ENCODE assay signal across 11 mouse cellular contexts in genomic region chr2:131502561-131502960, GRCm38 (mm10). TPM values are rescaled to one million over a fixed set of nuclear protein-coding genes. Genes with fewer than 3 reads are reported as not detected.
DNase-seq lines count a peak whose midpoint lies in the region; ATAC-seq and TF ChIP-seq lines count a peak whose summit lies in the region.
"Had no signal": no experiment of that assay in that cellular context is flagged by ENCODE, and none has a peak within 500 bp of the region (broad histone marks: within the 10 kb centered on the region; RNA-seq: fewer than 3 reads in every experiment).

No protein-coding gene starts in this region.

- H3K36me3 ChIP-seq in heart, embryonic 11.5 days (ENCODE audit: control insufficient read depth, insufficient read depth, low read length), result no peaks in the 10 kb centered on the region
- H3K36me3 ChIP-seq in lung, postnatal 0 days (ENCODE audit: insufficient read depth, low read length), result no peaks in the 10 kb centered on the region
- no peaks in the 10 kb centered on the region for H3K36me3 ChIP-seq in midbrain, postnatal 0 days (ENCODE audit: insufficient read depth, low read length)
- H3K36me3 ChIP-seq: kidney, embryonic 15.5 days had no signal

- TF ChIP-seq EP300 in lung, postnatal 0 days (IDR thresholded peaks at IDR 0.05), result no peak

- peaks cover 14% of the 10 kb centered on the region for H3K4me1 ChIP-seq in heart, embryonic 11.5 days (ENCODE audit: control insufficient read depth, insufficient read depth, low read length)
- H3K4me1 ChIP-seq in lung, postnatal 0 days (ENCODE audit: insufficient read depth, low read depth, low read length), result 0 out of 2 replicates have a peak, but pooled peaks cover 4% of the 10 kb centered on the region
- H3K4me1 ChIP-seq in midbrain, postnatal 0 days (ENCODE audit: insufficient read depth, low read length), result 0 out of 2 replicates have a peak, but pooled peaks cover 7% of the 10 kb centered on the region

- peak; percentile 95 for DNase-seq in heart, adult 11 months
- no peak for DNase-seq in lung, postnatal 0 days (ENCODE audit: low spot score)
- no peak for DNase-seq in lung, postnatal 4 days
- no peak for DNase-seq in midbrain, postnatal 0 days (ENCODE audit: low spot score)
- no peak for DNase-seq in spleen, postnatal 36 days (ENCODE audit: low spot score in 2 of 2)
- DNase-seq: cerebellum, postnatal 36 days; layer of hippocampus, postnatal 36 days; thymus, postnatal 25 days had no signal

- H3K9ac ChIP-seq in heart, embryonic 11.5 days (ENCODE audit: low read depth, low read length), result no peak overlapping the region
- no peak overlapping the region for H3K9ac ChIP-seq in lung, postnatal 0 days (replicated peaks; ENCODE audit: low read depth)
- no peak overlapping the region for H3K9ac ChIP-seq in midbrain, postnatal 0 days (replicated peaks; ENCODE audit: low read length, poor library complexity, severe bottlenecking)
- H3K9ac ChIP-seq: kidney, embryonic 15.5 days had no signal

- WGBS in heart, embryonic 11.5 days (ENCODE audit: insufficient replicate concordance), result 59% methylated on average over 5 of the region's 5 CpGs
- 58% methylated on average over 5 of the region's 5 CpGs for WGBS in lung, postnatal 0 days
- WGBS in midbrain, postnatal 0 days, result 70% methylated on average over 5 of the region's 5 CpGs

- no peak overlapping the region for H3K27ac ChIP-seq in heart, embryonic 11.5 days (ENCODE audit: low read depth, low read length)
- no peak overlapping the region for H3K27ac ChIP-seq in lung, postnatal 0 days (ENCODE audit: low read length)
- H3K27ac ChIP-seq in midbrain, postnatal 0 days (ENCODE audit: low read depth, low read length), result 0 out of 2 replicates have a peak overlapping the region, but pooled peaks have one; percentile 1
- H3K27ac ChIP-seq: kidney, embryonic 15.5 days had no signal

- no peaks in the 10 kb centered on the region; the same call in 1 of the 2 replicates for H3K27me3 ChIP-seq in heart, embryonic 11.5 days (ENCODE audit: control insufficient read depth, insufficient read depth, low read length)
- no peaks in the 10 kb centered on the region for H3K27me3 ChIP-seq in lung, postnatal 0 days (replicated peaks; ENCODE audit: insufficient read depth, low read length)
- H3K27me3 ChIP-seq in midbrain, postnatal 0 days (ENCODE audit: insufficient read depth, low read length), result no peaks in the 10 kb centered on the region
- H3K27me3 ChIP-seq: kidney, embryonic 15.5 days had no signal

- H3K4me3 ChIP-seq in heart, embryonic 11.5 days (ENCODE audit: low read depth, low read length), result no peak overlapping the region
- H3K4me3 ChIP-seq in lung, postnatal 0 days (ENCODE audit: low read depth, low read length), result no peak overlapping the region
- no peak overlapping the region for H3K4me3 ChIP-seq in midbrain, postnatal 0 days (ENCODE audit: low read depth, low read length)
- H3K4me3 ChIP-seq: kidney, embryonic 15.5 days had no signal

- ATAC-seq in heart, embryonic 11.5 days (replicated peaks; ENCODE audit: insufficient number of reproducible peaks, low FRiP score, low TSS enrichment), result no peak
- 0 out of 2 replicates have a peak, but pooled peaks have one; percentile 32 for ATAC-seq in lung, postnatal 0 days
- ATAC-seq in granulocyte monocyte progenitor cell, adult 5-6 weeks (replicated peaks; ENCODE audit: poor library complexity, severe bottlenecking), result peak; percentile 65
- no peak for ATAC-seq in midbrain, postnatal 0 days (ENCODE audit: low FRiP score)

- TF ChIP-seq CTCF in lung, postnatal 0 days (IDR thresholded peaks at IDR 0.05), result no peak
- TF ChIP-seq CTCF in midbrain, postnatal 0 days (IDR thresholded peaks at IDR 0.05), result no peak

- H3K4me2 ChIP-seq in heart, embryonic 11.5 days, result no peak overlapping the region
- H3K4me2 ChIP-seq in lung, postnatal 0 days (replicated peaks; ENCODE audit: low read depth, low read length), result no peak overlapping the region
- no peak overlapping the region for H3K4me2 ChIP-seq in midbrain, postnatal 0 days (ENCODE audit: low read depth, low read length, poor library complexity, severe bottlenecking)
- H3K4me2 ChIP-seq: kidney, embryonic 15.5 days had no signal

- H3K9me3 ChIP-seq in heart, embryonic 11.5 days (replicated peaks; ENCODE audit: control insufficient read depth, low read length), result no peaks in the 10 kb centered on the region
- H3K9me3 ChIP-seq in lung, postnatal 0 days (ENCODE audit: low read length), result no peaks in the 10 kb centered on the region
- H3K9me3 ChIP-seq in midbrain, postnatal 0 days (ENCODE audit: low read length), result no peaks in the 10 kb centered on the region
- H3K9me3 ChIP-seq: kidney, embryonic 15.5 days had no signal

RNA-seq across cellular contexts. Expression of gene Smox, which starts 11.3 kb away (rescaled TPM):
- polyA plus RNA-seq in heart, embryonic 11.5 days (2014; fragmentation: Nextera tagmentation; extraction: Ambion mirVana), result 16.5 and 19.7 TPM in 2 replicates
- 31.0 and 31.1 TPM in 2 replicates for polyA plus RNA-seq in lung, postnatal 0 days (2015; fragmentation: Nextera tagmentation; extraction: Ambion mirVana)
- 6.7 and 15.1 TPM in 2 replicates for total RNA-seq in granulocyte monocyte progenitor cell, adult 5-6 weeks (2014; fragmentation: Nextera tagmentation)
- 5.6 and 9.9 TPM in 2 replicates for total RNA-seq in granulocyte monocyte progenitor cell, adult 5-6 weeks (2017)
- 77.6 and 84.2 TPM in 2 replicates for total RNA-seq in midbrain, postnatal 0 days (2014; rRNA removed)
- polyA plus RNA-seq in midbrain, postnatal 0 days (2015; fragmentation: Nextera tagmentation; extraction: Ambion mirVana), result 65.6 and 73.6 TPM in 2 replicates

RNA-seq across cellular contexts. Expression of gene Adra1d, which starts 59.5 kb away (rescaled TPM):
- polyA plus RNA-seq in heart, embryonic 11.5 days (2014; fragmentation: Nextera tagmentation; extraction: Ambion mirVana), result 0.34 and 0.50 TPM in 2 replicates
- polyA plus RNA-seq in lung, postnatal 0 days (2015; fragmentation: Nextera tagmentation; extraction: Ambion mirVana), result 1.6 and 2.4 TPM in 2 replicates
- total RNA-seq in granulocyte monocyte progenitor cell, adult 5-6 weeks (2014; fragmentation: Nextera tagmentation), result not detected in 2 replicates
- not detected in 2 replicates for total RNA-seq in granulocyte monocyte progenitor cell, adult 5-6 weeks (2017)
- 0.44 and 0.71 TPM in 2 replicates for total RNA-seq in midbrain, postnatal 0 days (2014; rRNA removed)
- 0.10 and 0.34 TPM in 2 replicates for polyA plus RNA-seq in midbrain, postnatal 0 days (2015; fragmentation: Nextera tagmentation; extraction: Ambion mirVana)

Comparison
In these comparisons a context has a peak if more than half of its experiments do, and no peak if none do; other contexts are left out.
1. ATAC-seq: peak in lung, postnatal 0 days (single experiment) and granulocyte monocyte progenitor cell, adult 5-6 weeks (single experiment); none in heart, embryonic 11.5 days (single experiment) and midbrain, postnatal 0 days (single experiment).